Comparison of ENCODE assay signal across 21 mouse cellular contexts in the genomic region with DNA sequence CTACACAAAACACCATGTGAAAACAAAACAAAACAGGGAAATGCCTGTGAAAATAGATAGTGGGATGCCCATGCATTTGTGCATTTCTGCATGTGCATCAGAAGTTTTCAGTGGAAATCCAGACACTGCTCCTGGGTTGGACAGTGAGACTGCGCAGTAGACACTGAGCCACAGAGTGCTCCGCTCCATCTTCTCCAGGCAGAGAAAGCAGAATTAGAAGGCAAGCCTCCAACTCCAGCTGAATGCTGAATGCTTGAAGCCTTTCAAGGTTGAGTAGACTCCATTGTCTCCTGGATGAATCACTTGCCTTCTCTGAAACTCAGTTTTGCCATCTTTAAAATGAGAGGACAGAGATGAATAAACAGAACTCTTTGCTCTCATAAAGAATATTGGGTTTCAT.
DNase-seq lines count a peak whose midpoint lies in the region; ATAC-seq and TF ChIP-seq lines count a peak whose summit lies in the region.
"Had no signal": no experiment of that assay in that cellular context is flagged by ENCODE, and none has a peak within 500 bp of the region (broad histone marks: within the 10 kb centered on the region; RNA-seq: fewer than 3 reads in every experiment).

No protein-coding gene starts in this region.

- WGBS in midbrain, embryonic 11.5 days, result 74% methylated on average over 2 of the region's 2 CpGs
- 88% methylated on average over 2 of the region's 2 CpGs for WGBS in midbrain, postnatal 0 days
- WGBS in intestine, embryonic 16.5 days, result 92% methylated on average over 2 of the region's 2 CpGs

- no peak overlapping the region for H3K4me3 ChIP-seq in midbrain, embryonic 11.5 days (ENCODE audit: low read depth, low read length)
- no peak overlapping the region for H3K4me3 ChIP-seq in midbrain, postnatal 0 days (ENCODE audit: low read depth, low read length)
- H3K4me3 ChIP-seq in intestine, embryonic 16.5 days (ENCODE audit: low read length), result no peak overlapping the region
- H3K4me3 ChIP-seq: embryonic facial prominence, embryonic 12.5 days; forebrain, embryonic 13.5 days; forebrain, embryonic 15.5 days had no signal

- no peaks in the 10 kb centered on the region for H3K27me3 ChIP-seq in midbrain, embryonic 11.5 days (ENCODE audit: control insufficient read depth, insufficient read depth, low read length)
- H3K27me3 ChIP-seq in midbrain, postnatal 0 days (ENCODE audit: insufficient read depth, low read length), result no peaks in the 10 kb centered on the region
- no peaks in the 10 kb centered on the region for H3K27me3 ChIP-seq in intestine, embryonic 16.5 days (replicated peaks; ENCODE audit: control insufficient read depth, insufficient read depth, low read length)
- H3K27me3 ChIP-seq: embryonic facial prominence, embryonic 12.5 days; forebrain, embryonic 13.5 days; forebrain, embryonic 15.5 days; Patski had no signal

- no peaks in the 10 kb centered on the region for H3K4me1 ChIP-seq in midbrain, embryonic 11.5 days (ENCODE audit: control insufficient read depth, insufficient read depth, low read length)
- no peaks in the 10 kb centered on the region; the same call in 1 of the 2 replicates for H3K4me1 ChIP-seq in midbrain, postnatal 0 days (ENCODE audit: insufficient read depth, low read length)
- H3K4me1 ChIP-seq in intestine, embryonic 16.5 days (ENCODE audit: control insufficient read depth, insufficient read depth, low read length), result 0 out of 2 replicates have a peak, but pooled peaks cover 4% of the 10 kb centered on the region
- H3K4me1 ChIP-seq: embryonic facial prominence, embryonic 12.5 days; forebrain, embryonic 13.5 days; forebrain, embryonic 15.5 days had no signal

- no peak overlapping the region for H3K27ac ChIP-seq in midbrain, embryonic 11.5 days (ENCODE audit: low read depth, low read length)
- no peak overlapping the region for H3K27ac ChIP-seq in midbrain, postnatal 0 days (ENCODE audit: low read depth, low read length)
- H3K27ac ChIP-seq in intestine, embryonic 16.5 days (ENCODE audit: low read length), result no peak overlapping the region
- H3K27ac ChIP-seq: embryonic facial prominence, embryonic 12.5 days; forebrain, embryonic 13.5 days; forebrain, embryonic 15.5 days had no signal

- H3K4me2 ChIP-seq in midbrain, embryonic 11.5 days, result no peak overlapping the region
- H3K4me2 ChIP-seq in midbrain, postnatal 0 days (ENCODE audit: low read depth, low read length, poor library complexity, severe bottlenecking), result no peak overlapping the region
- H3K4me2 ChIP-seq in intestine, embryonic 16.5 days (ENCODE audit: low read depth, low read length), result no peak overlapping the region
- H3K4me2 ChIP-seq: embryonic facial prominence, embryonic 12.5 days; forebrain, embryonic 13.5 days; forebrain, embryonic 15.5 days had no signal

- peak; percentile 14 for DNase-seq in cerebellum, adult 9-11 months
- DNase-seq in cerebellum, adult 11-12 months, result no peak
- DNase-seq in midbrain, embryonic 11.5 days (ENCODE audit: low spot score, missing footprints), result peak; percentile 72
- no peak for DNase-seq in midbrain, postnatal 0 days (ENCODE audit: low spot score)
- DNase-seq in brain, adult 2 months (ENCODE audit: low read depth, low spot score), result peak; percentile 71
- DNase-seq in thymus, postnatal 0 days (ENCODE audit: low spot score), result no peak
- DNase-seq: adrenal gland, adult 8-10 months; adrenal gland, postnatal 14 days; adrenal gland, postnatal 36 days; cerebellum, adult 18-20 months; cerebellum, adult 9-10 months; cerebellum, postnatal 14 days; cerebellum, postnatal 36 days; embryo, embryonic 11 days; forebrain, postnatal 0 days had no signal

- H3K36me3 ChIP-seq in midbrain, embryonic 11.5 days (ENCODE audit: control insufficient read depth, insufficient read depth, low read length), result no peaks in the 10 kb centered on the region
- H3K36me3 ChIP-seq in midbrain, postnatal 0 days (ENCODE audit: insufficient read depth, low read length), result no peaks in the 10 kb centered on the region
- H3K36me3 ChIP-seq in intestine, embryonic 16.5 days (ENCODE audit: control insufficient read depth, insufficient read depth, low read length), result no peaks in the 10 kb centered on the region
- H3K36me3 ChIP-seq: embryonic facial prominence, embryonic 12.5 days; forebrain, embryonic 15.5 days had no signal

- no peak for ATAC-seq in midbrain, embryonic 11.5 days (ENCODE audit: low FRiP score)
- no peak for ATAC-seq in midbrain, postnatal 0 days (ENCODE audit: low FRiP score)
- no peak for ATAC-seq in intestine, embryonic 16.5 days
- ATAC-seq: activated CD4-positive, CD25-positive, alpha-beta regulatory T cell, adult 4 months; forebrain, embryonic 15.5 days; forebrain, postnatal 0 days; Patski had no signal

- TF ChIP-seq CTCF in midbrain, postnatal 0 days (IDR thresholded peaks at IDR 0.05), result no peak

- H3K9me3 ChIP-seq in midbrain, embryonic 11.5 days (ENCODE audit: control insufficient read depth, low read length), result no peaks in the 10 kb centered on the region
- no peaks in the 10 kb centered on the region for H3K9me3 ChIP-seq in midbrain, postnatal 0 days (ENCODE audit: low read length)
- H3K9me3 ChIP-seq in intestine, embryonic 16.5 days (ENCODE audit: control insufficient read depth, low read length), result no peaks in the 10 kb centered on the region
- H3K9me3 ChIP-seq: embryonic facial prominence, embryonic 12.5 days; forebrain, embryonic 13.5 days; forebrain, embryonic 15.5 days had no signal

- H3K9ac ChIP-seq in midbrain, embryonic 11.5 days (ENCODE audit: low read length), result no peak overlapping the region
- H3K9ac ChIP-seq in midbrain, postnatal 0 days (replicated peaks; ENCODE audit: low read length, poor library complexity, severe bottlenecking), result no peak overlapping the region
- no peak overlapping the region for H3K9ac ChIP-seq in intestine, embryonic 16.5 days (ENCODE audit: low read depth, low read length)
- H3K9ac ChIP-seq: embryonic facial prominence, embryonic 12.5 days; forebrain, embryonic 13.5 days; forebrain, embryonic 15.5 days; forebrain, postnatal 0 days had no signal

Comparison
In these comparisons a context has a peak if more than half of its experiments do, and no peak if none do; other contexts are left out.
1. DNase-seq: peak in cerebellum, adult 9-11 months (single experiment), midbrain, embryonic 11.5 days (single experiment) and brain, adult 2 months (single experiment); none in cerebellum, adult 11-12 months (single experiment), midbrain, postnatal 0 days (single experiment) and thymus, postnatal 0 days (single experiment).